Mouse (Mus musculus) c-Kit-positive CD71-positive TER-119-positive erythroid progenitor cells, embryonic 14.5 days (primary cell): ENCODE data around the gene Txndc5.

Source experiments
- DNase-seq: peaks from one replicate; pipeline ENCODE4 v3.0.0-alpha.2; 2013; ENCODE audit warnings: low spot score

Txndc5 gene

DNA sequence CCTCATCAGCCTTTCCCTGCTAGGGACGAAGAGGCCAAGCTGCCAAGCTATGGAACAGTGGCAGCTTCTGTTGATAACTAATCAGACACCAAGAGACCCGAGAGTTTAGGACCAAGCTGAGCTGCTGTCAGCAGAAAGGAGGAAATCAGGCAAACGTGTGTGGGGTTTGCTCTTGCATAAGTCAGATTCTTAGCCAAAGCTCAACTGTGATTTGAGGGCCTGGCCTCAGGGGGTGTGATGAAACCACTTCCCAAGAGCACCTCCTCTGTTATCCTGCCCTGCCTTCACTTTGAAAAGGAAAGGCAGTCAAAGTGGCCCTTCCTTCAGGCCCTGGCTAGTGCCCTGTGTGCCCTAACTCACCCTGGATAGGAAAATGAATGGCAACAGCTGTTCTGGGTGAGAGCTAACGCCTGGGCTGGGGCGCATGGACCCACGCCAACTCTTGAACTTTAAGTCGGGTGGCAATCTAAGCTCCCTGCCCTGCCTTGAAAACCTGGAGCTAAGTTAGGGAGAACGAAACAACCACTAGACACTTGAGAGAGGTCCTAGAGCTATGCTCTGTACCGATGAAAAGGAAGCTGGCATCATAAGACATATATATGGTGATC is at the start of gene Txndc5:
TSS of gene Txndc5 (minus strand) at position 138 of the 608 bp plus-strand sequence.
- no peak for DNase-seq

DNA sequence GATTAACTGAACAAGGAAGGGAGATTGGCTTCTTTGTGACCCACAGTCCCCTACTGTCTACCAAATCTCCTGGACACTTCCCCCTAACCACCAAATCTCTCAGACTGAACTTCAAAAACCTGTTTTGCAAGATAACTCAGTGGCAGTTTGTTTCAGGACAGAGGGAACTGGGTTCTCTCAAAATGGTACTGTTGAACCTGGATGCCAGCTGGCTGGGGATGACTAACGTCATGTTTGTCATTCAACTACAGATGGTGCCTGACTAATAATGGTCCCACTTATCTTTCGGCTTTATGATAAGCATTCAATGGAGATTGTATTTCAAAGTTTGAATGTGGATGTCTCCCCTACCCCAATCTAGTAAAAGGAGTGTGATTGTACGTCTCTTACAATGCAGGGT is 46.0 kb upstream of the Txndc5 start:
- no peak for DNase-seq

DNA sequence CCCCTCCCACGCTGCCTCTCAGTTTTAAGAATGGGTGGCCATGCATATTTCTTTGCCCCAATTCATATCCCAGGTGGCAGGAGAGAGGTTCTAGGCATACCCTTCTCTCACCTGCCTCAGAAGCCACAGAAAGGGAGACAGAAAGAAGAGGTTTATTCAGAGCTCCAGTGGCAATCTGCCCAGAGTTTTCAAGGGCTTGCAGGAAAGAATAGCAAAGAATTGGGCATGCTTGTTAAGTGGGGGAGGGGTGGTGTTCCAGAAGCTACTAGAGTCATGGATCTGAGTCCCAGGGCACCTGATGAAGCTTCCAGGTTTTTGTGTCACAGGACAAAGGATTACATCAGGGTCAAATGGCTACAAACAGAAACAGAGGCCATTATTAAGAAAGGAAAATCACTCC is 44.7 kb upstream of the Txndc5 start:
- DNase-seq: no peak

DNA sequence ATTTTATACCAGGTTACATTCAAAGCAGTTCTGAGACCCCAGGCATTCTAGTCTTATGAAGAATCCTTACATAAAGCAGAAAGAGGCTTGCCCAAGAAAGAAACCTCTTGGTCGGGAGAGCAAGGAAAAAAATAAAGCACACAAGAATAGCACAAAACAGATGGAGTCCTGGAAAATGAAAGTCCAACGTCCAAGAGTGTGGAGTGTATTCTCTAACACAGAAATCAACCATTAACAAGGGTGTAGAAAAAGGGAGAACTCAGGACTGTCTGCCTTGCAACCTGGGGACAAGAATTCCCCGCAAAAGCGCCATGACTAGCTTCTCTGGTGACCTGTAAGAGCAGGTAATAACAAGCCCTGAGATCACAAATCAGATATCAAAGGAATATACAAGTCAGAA is 36.6 kb upstream of the Txndc5 start:
- no peak for DNase-seq

DNA sequence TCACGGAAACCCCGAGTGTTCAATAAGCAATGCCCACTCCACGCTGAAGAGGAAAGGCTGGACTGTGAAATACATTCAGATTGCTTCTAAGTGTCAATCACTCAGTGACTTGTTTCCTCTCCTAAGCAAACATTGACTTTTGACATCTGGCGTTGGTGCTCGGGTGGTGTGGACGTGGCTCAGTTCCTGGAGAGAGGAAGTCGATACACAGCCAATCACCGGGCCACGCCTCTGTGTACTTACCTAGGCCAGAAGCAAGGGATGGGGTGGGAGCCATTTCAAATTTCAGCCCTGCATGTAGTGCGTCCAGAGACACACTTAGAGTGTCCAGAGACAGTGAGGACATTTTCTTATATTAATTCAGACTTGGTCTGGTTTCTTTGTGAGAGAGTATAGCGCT is 26.0 kb upstream of the Txndc5 start:
- DNase-seq: no peak

DNA sequence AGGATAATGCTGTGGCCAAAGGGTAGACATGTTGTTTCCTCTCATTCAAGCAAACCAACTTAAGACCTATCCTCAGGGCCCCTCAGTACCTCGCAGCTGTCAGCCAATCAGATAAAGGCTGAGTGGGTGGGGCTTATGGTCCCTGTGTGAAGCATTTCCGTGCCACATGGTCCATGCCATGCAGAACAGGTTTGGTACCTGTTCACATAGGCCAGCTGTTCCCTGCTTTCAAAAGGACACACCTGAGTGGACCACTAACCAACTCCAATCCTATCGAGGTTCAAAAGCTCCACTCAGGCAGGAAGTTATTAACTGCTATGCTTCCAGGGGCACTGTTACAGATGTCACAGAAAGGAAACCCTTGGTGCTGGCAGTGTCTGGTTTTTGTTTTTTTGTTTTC is 25.6 kb upstream of the Txndc5 start:
- no peak for DNase-seq

DNA sequence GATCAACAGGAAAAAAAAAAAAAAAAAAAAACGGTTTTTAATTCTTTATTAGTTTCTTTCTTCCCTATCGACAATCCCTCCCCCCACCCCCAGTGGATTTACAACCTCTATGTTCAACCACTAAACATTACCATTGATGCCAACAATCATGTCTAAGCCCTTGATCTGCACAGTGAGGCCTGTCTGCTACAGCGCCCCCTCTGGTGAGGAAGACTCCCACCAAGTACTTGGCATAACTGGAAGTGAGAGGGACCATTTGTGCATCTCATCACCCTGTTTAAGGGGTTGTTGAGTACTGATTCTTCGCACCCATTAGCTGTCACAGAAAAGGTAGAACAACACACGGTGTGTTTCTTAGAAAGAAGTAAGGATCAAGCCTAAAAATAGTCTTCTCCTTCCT is 20.1 kb upstream of the Txndc5 start:
- DNase-seq: no peak

DNA sequence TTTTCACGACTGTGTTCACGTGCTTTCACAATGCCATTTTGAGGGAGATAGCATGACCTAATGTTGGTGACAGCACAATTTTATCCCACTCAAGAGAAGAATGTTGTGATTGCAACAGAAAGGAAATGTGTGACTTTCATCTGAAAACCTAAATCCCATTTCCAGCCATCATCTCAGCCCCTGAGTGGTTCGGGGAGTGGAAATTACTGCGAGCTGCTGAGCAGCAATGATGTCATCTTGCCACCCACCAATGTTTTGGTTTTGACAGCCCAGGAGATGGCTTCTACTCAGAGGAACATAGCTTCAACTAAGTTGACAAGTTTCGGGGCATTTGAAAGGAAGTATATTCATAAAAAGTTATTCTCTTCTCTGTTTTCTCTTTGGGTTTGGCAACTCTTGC is 19.1 kb upstream of the Txndc5 start:
- DNase-seq: no peak

DNA sequence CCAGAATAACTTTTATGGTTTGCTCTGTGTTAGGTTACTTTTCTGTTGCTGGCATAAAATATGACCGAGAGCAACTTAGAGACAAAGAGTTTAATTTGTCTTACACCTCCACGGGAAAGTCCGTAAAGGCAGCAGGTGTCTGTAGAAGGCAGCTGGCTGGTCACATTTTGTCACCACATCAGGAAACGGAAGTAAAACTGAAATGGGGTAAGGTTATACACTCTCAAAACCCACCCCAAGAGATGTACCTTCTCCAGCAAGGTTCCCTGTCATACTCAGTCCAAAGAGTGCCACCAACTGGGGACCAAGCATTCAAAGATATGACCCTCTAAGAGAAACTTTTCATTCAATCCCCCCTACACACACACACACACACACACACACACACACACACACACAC is 18.1 kb upstream of the Txndc5 start:
- DNase-seq: no peak

DNA sequence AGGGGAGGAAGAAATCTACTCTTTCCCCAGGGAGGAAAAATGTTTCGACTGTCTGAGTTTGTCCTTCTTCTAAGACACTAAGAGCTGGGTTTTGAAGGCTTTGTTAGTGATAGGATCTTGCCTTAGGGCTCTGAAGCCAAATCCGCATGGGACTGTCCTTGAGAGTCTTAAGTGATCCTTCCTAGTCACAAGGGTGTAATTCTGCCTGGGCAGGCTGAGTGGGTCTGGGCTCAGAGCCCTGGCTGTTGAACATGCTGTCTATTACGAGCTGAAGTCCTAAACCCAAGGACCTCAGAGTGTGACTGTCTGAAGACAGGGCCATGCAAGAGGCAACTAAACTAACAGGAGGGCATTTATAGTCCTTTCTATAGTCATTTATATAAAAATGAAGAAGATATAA is 16.8 kb upstream of the Txndc5 start:
- no peak for DNase-seq

DNA sequence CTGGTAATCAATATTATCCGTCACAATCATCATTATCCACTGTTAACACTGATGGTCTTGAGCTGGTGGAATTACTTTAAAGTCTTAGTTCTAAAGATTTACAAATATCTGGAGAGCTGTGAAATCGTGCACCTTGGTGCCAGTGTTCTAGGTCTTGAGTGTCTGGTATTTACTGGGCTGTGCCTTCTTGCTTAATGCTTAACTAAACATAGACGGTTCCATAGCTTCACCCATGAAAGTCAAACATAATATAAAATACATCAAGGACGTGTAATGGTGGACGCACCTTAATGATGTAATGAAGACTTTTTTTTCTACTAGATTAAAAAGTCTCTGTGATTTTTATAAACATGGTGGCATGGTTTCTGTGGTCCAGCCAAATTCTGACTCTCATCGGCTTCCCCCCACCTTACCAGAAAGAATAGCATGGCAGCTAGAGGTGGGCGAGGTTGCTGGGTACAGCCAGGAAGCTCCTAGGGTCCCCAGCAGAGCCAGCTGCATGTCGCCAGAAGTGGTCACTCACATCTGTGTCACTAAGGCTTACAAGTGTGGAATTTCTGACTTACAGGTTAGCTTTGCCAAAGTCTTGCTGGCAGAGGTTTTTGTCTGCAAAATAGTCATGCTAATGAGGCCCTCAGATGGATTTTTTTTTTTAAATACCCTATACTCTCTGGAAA is 16.3 kb upstream of the Txndc5 start:
- DNase-seq: no peak

DNA sequence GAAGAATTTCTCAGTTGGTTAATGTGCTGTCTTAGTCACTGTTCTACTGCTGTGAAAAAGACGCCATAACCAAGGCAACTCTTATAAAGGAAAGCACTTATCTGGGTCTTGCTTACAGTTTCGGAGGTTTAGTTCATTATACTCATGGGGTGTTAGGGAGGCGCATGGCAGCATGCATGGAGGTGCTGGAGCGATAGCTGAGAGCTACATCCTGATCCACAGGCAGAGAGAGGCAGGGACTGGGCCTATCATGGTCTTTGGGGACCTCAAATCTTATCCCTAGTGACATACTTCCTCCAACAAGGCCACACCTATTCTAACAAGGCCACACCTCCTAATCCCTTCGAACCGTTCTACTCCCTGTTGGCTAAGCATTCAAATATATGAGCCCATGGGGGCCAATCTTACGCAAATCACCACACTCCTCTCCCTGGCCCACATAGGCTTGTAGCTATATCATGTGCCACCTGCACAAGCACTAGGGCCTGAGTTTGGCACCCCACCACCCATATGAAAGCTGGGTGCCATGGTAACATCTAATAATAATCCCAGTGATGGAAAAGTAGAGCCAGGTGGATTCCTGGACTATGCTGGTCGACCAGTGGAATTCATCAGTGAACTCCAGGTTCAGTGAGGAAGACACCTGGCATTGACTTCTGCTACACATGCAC is 15.0 kb upstream of the Txndc5 start:
- DNase-seq: no peak

DNA sequence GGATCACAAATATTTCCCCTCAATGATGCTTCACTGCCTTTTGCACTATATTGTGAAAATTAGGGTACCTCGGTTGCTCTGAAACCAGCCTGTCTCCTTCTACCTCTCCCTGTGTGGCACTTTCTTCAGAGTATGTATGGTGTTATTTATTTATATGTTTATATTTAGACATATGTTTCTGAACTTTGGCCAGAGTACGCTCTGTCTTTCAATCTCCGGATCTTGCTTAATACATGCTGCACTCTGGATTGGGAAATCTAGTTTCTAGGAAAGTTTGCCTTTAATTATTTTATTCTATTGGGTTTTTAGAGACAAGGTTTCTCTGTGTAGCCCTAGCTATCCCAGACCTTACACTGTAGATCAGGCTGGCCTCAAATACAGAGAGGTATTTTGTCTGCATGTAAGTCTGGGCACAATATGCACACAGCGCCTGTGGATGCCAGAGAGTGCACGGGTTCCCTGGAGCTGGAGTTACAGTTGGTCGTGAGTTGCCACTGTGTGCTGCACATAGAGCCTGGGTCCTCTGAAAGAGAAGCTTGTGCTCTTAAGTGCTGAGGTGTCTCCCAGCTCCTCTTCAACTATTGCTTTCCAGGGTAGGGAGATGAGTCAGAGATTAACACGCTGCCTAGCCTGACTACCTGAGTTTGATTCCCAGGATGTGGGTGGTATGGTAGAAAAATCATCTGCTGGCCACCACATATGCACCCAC is 10.7 kb upstream of the Txndc5 start:
- DNase-seq: no peak

DNA sequence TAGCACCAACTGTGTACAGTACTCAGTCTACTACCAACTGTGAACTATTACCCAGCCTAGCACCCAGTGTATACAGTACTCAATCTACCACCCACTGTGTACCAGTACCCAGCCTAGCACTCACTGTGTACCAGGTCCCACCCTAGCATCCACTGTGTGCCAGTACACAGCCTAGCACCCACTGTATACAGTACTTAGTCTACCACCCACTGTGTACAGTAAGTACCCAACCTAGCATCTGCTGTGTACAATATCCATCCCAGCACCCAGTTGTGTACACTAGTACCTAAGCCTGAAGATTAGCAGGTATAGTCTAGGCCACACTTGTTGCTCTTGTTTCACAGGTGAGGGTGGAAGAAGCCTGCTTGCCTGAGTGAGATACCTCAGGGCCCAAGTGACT is 8.9 kb upstream of the Txndc5 start:
- DNase-seq: no peak

DNA sequence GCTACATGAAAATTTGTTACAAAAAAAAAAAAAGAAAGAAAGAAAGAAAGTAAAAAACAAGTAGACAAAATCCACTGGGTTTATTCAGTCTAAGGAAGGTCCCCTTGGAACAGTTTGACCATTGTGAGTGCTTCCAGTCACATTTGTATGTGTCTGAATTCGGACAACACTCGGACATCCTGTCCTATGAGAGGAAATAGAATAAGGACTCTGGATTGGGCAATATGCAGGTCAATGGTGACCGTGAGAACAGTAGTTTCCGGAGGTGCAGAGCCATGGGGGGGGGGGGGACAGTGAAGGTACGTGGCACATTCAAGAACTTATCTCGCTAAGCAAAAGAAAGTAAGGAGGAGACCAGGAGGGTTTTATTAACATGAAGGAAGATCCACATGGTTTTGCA is 6.1 kb upstream of the Txndc5 start:
- no peak for DNase-seq

DNA sequence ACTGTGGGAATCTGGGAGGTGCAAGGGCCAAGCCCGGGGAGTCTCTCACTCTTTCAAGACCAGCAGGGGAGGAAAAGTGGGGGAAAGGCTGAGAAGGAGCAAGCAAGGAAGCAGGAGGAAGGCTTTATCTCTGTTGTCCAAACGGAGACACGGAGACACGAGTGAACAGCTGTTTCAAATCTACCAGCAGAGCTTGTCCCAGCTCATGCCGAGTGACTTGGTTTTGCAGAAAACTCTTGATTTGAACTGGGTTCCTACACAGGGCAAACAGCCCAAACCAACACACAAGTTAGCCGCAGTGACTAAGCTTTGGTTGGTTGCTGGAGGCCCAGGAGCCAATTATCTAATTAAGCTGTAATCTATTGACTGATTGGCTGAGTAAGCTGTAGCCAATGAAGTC is 5.4 kb upstream of the Txndc5 start:
- DNase-seq: no peak

DNA sequence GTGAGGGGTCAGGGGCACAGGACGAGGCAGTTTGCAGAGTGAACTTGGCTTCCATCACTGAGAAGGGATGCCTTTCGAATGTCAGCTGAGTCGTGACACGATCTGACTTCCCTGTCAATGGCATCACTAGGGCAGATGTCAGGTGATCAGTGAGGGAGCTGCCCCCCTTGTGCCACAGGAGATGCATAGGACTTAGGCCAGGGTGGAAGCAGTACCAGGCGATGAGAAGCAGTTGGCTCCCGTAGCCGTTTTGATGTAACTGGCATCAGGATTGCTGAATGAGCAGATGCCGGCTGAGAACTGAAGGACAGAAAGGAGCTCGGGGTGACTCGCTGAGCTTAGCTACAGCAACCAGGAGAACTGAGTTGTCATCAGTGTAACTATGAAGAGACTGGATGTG is 4.8 kb upstream of the Txndc5 start:
- no peak for DNase-seq

DNA sequence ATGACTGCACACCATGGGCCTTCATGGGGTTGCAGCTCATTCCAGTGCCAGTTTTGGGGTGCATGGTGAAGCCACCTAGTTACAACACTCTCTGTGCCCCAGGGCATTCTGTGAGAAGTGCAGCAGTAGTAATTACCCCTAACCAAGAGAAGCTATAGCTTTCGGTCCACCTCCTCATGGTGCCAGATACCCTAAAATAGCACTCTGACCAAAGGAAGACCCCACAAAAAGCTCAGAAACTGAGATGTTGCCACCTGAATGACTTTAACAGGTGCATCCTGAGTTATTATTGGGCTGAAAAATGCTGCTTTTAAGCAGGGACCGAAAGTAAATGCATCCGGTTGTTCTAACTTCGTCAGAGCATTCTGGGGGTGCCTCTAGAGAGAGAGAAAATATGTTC is 2.9 kb upstream of the Txndc5 start:
- DNase-seq: no peak

DNA sequence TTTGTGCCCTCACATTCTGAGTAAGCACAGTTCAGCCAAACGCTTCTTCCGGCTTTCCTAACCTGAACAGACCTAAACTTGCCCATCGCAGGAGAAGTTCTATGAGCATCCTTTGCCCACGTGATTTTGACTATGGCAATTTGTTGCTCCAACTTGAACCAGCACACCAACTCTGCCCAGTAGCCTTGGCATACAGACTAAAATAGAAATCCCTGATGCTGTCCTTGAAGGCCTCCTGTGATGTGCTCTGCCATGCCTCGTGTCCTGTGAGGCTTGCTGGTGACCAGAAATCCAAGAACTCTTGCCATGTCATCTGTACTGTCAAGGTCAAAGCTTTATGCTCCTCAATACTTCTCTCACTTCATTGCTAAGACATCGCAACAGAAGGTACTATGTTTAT is 952 bp upstream of the Txndc5 start:
- no peak for DNase-seq

DNA sequence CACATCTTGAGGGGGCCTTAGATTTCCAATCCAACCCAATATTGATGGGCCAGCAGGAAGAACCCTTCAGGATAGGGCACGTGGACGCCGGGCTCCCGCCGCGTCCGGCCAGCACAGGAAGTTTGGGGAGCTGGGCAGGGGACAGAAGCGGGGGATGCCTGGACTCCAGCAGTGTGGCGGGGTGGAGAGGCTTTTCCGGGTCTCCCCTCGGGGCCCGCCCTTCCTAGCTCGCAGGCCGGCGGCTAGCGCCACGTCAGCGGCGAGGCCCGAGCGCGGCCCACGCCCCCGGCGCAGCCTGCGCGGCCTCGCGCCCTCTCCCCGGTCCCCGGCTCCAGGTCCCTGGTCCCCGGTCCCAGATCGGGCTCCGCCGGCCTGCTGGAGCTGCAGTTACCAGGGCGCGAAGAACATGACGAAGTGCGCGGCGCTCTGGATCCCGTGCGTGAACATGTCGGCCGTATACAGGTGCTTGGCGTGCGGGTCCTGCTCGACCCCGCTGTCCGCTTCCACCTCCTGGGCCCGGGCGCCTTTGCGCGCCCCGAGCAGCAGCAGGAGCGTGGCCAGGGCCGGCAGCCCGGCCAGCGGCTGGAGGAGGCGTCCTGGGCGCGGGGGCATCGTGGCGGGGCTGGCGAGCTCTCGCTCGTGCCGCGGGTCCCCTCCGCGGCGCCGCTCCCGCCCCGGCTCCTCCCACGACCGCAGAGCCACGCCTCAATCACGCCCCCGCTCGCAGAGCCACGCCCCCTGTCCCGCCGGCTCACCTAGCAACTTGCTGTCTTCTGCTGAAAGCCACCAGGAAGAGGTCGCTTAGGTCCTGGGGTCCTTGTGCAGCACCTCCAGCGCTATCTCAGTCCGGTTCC is 600 bp downstream of the Txndc5 start:
- DNase-seq: peak; percentile 70

DNA sequence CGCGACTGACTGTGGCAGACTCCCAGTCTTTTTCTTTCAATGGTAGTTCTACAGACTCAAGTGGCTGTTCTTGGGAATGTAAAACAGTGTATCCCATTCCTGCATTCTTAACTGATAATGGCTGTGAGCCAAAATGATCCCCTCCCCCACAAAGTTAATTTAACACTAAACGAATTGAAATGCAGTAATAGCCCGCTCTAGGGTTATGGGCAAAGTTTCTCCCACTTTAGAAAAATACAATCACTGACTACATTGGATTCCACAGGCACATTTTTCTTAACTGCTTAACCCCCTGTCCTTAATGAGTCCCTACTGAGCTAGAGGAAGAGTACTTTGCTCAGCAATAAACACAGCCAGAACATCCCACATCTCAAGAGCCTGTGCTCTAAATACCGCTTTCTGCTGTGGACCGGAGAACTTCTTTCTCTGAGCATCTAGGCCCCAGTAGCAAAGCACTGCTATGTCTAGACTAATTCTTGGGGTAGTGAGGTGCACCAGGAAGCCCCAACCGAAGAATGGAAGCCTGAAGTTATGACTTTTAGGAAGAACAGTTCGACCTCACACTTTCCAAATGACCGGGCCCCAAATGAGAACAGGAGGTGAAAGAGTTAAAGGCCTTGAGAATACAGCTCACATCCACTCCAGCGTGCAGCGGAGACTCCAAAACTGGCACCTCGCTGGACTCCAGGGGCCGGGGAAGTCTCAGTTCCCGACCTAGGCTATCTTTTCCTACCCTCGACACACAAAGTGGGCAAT is 1.4 kb downstream of the Txndc5 start:
- DNase-seq: peak; percentile 16
